Mouse (Mus musculus): ENCODE data around the gene Cyp46a1. TPM values are rescaled to one million over a fixed set of nuclear protein-coding genes. Genes with fewer than 3 reads are reported as not detected.

The Cyp46a1 gene
- polyA plus RNA-seq, 1 experiment: 1.8 TPM

DNA sequence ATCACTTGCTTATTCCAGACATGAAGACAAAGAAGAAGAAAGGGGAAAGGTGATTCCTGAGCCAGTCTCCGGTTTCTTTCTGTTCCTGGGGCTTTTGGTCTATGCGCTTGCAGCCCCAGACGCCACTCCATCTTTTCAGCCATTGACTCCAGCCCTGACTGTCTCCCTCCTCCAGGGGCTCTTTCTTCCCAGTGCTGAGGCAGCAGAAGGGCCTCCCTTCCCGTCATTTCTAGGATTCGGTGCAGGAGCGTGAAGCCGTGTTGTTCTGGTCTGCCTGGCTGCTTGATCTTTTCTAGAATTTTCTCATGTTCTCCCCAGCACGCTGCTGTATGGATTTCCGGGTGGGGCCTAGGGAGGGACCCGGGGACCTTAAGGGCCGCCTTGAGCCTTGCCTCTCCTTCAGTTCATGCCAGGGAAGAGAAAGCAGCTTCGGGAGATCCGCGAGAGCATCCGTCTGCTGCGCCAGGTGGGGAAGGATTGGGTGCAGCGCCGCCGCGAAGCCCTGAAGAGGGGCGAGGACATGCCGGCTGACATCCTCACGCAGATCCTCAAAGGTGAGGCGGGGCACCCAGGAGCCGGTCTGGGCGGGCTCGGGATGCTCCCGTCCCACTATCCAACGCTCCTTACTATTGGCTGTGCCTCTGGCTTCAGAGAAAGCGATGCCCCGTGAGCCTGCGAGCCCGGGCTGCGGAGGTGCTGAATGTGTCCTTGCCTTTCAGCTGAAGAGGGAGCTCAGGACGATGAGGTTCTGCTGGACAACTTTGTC lies 18.4 kb downstream of the Cyp46a1 start:
- no peak overlapping the region for H3K27ac ChIP-seq (ENCODE audit: insufficient read depth, low read length)
- H3K4me3 ChIP-seq (ENCODE audit: insufficient read depth, low read length): 0 out of 2 replicates have a peak overlapping the region, but pooled peaks have one; percentile 6
- no peak for TF ChIP-seq POLR2A (IDR thresholded peaks at IDR 0.05; ENCODE audit: low read depth, low read length)
- TF ChIP-seq CTCF (IDR thresholded peaks at IDR 0.05; ENCODE audit: borderline replicate concordance, insufficient read depth, low read length): no peak
- no peaks in the 10 kb centered on the region; the same call in 1 of the 2 replicates for H3K4me1 ChIP-seq (ENCODE audit: control insufficient read depth, insufficient read depth, low read length)

DNA sequence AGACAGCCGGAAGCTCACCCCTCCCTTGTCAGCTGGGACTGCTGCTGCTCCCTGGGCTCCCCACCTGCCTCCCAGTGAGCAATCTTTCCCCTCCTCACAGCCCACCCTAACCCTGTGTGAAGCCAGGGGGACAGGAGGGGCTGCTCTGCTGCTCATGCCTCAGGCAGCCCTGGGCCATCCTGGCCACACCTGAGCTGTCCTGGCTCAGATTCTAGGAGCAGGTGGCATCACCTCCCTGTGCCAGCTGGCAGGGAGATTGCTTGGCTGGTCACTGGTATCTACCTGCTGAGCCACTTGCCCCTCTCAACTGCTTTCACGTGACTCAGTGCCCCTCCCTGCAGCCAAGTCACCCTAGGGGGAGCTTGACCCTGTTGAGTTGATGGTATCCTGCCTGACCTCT lies 20.1 kb downstream of the Cyp46a1 start:
- TF ChIP-seq POLR2A (IDR thresholded peaks at IDR 0.05; ENCODE audit: low read depth, low read length) (no peak), CTCF (IDR thresholded peaks at IDR 0.05; ENCODE audit: borderline replicate concordance, insufficient read depth, low read length) (no peak)
- Histone ChIP-seq H3K4me1 (ENCODE audit: control insufficient read depth, insufficient read depth, low read length) (no peaks in the 10 kb centered on the region), H3K27ac (ENCODE audit: insufficient read depth, low read length) (no peak overlapping the region), H3K4me3 (ENCODE audit: insufficient read depth, low read length) (no peak overlapping the region)

DNA sequence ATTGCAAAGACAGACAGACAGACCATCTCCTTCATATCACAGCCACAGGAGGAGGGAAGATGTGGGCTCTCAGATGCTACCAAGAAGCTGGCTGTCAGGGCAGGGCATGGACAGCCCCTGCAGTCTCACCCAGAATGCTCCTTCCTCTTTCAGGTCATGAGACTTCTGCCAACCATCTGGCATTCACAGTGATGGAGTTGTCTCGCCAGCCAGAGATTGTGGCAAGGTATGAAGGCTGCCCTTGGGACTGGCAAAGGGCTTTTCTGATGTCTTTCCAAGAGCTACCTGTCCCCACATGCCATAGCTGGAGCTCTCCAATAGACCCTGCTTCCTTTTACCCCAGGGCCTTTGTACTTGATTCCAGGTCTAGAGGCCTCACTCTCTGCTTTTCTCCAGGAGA lies 21.1 kb downstream of the Cyp46a1 start:
- Histone ChIP-seq H3K4me3 (ENCODE audit: insufficient read depth, low read length) (no peak overlapping the region), H3K4me1 (ENCODE audit: control insufficient read depth, insufficient read depth, low read length) (no peaks in the 10 kb centered on the region), H3K27ac (ENCODE audit: insufficient read depth, low read length) (no peak overlapping the region)
- TF ChIP-seq CTCF (IDR thresholded peaks at IDR 0.05; ENCODE audit: borderline replicate concordance, insufficient read depth, low read length) (no peak), POLR2A (IDR thresholded peaks at IDR 0.05; ENCODE audit: low read depth, low read length) (no peak)

DNA sequence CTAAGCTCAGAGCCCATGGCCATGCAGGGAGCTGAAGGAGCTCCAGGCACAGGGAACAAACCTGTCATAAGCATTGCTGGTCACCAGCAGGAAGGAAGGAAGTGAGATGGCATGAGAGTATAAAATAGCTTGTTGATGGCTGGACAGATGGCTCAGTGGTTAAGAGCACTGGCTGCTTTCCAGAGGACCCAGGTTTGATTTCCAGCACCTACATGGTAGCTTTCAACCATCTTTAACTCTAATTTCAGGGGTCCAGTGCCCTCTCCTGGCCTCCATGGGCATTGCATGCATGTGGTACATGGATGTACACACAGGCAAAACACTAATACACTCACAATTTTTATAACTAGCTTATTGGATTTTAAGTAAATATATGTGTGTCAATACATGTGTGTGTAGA lies 21.8 kb downstream of the Cyp46a1 start:
- TF ChIP-seq POLR2A (IDR thresholded peaks at IDR 0.05; ENCODE audit: low read depth, low read length): no peak
- no peak for TF ChIP-seq CTCF (IDR thresholded peaks at IDR 0.05; ENCODE audit: borderline replicate concordance, insufficient read depth, low read length)
- no peak overlapping the region for H3K4me3 ChIP-seq (ENCODE audit: insufficient read depth, low read length)
- no peaks in the 10 kb centered on the region for H3K4me1 ChIP-seq (ENCODE audit: control insufficient read depth, insufficient read depth, low read length)
- no peak overlapping the region for H3K27ac ChIP-seq (ENCODE audit: insufficient read depth, low read length)

DNA sequence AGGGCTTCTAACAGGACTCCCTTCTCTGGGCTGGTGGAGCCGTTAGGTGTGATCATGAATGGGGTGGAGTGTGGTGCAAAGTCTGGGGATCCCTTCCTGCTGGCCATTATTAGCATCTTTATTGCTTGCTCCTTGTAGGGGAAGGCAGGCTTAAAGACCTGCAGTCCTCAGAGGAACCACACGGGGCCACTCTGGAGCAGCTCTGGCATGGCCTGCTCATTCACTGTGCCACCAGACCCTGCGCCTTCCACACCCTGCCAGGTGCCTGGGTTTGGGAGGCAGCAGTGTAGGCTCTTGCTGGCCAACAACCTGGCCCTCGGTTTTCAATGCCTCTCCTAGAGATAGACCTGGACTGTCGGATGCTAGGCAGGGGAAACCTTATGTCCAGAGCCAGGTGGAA lies 29.6 kb downstream of the Cyp46a1 start:
- TF ChIP-seq CTCF (IDR thresholded peaks at IDR 0.05; ENCODE audit: borderline replicate concordance, insufficient read depth, low read length): peak; percentile 83
- TF ChIP-seq POLR2A (IDR thresholded peaks at IDR 0.05; ENCODE audit: low read depth, low read length): no peak
- no peak overlapping the region for H3K4me3 ChIP-seq (ENCODE audit: insufficient read depth, low read length)
- no peak overlapping the region for H3K27ac ChIP-seq (ENCODE audit: insufficient read depth, low read length)
- H3K4me1 ChIP-seq (ENCODE audit: control insufficient read depth, insufficient read depth, low read length): no peaks in the 10 kb centered on the region

DNA sequence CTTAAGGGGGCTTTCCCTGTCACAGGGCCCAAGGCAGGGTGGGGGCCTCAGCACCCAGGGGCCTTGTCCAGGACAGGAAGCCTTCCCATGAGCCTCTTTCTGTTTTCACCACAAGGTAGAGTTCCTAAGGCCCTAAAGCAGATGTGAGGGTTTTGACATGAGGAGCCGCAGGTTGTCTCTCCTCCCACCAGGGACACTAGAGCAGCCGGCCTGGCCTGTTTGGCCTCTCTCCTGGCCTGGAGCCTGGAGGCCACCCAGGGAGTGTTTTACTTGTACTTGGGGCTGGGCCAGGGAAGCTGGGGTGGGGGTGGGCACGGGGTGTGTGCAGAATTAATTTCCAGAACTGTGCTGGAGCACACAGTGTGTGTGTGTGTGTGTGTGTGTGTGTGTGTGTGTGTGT lies 31.2 kb downstream of the Cyp46a1 start:
- no peak overlapping the region for H3K27ac ChIP-seq (ENCODE audit: insufficient read depth, low read length)
- TF ChIP-seq CTCF (IDR thresholded peaks at IDR 0.05; ENCODE audit: borderline replicate concordance, insufficient read depth, low read length): no peak
- no peak for TF ChIP-seq POLR2A (IDR thresholded peaks at IDR 0.05; ENCODE audit: low read depth, low read length)

DNA sequence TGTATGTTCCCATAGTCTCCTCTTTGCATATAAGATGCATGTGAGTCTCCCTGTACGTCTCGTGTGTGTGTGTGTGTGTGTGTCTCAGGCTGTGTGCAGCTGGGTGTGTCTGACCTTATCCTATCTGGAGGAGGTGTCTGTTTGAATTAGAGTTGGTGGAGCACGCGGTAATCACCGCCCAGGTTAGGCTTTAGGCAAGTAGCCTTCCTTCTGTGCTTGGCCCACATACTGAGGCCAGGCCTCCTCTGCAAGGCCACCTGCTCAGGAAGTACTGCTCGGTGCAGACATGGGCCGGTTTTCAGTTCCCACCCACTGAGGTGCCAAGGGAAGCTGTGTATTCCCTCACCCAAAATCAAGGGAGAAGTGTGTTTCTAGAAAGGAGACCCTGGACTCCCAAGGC lies 31.7 kb downstream of the Cyp46a1 start:
- H3K27ac ChIP-seq (ENCODE audit: insufficient read depth, low read length): no peak overlapping the region
- no peak overlapping the region for H3K4me3 ChIP-seq (ENCODE audit: insufficient read depth, low read length)
- peaks cover 6% of the 10 kb centered on the region for H3K4me1 ChIP-seq (ENCODE audit: control insufficient read depth, insufficient read depth, low read length)
- TF ChIP-seq CTCF (IDR thresholded peaks at IDR 0.05; ENCODE audit: borderline replicate concordance, insufficient read depth, low read length): no peak
- no peak for TF ChIP-seq POLR2A (IDR thresholded peaks at IDR 0.05; ENCODE audit: low read depth, low read length)

More for the DNA sequence above, 31.2 kb downstream of the Cyp46a1 start:
- peaks cover 1% of the 10 kb centered on the region for H3K4me1 ChIP-seq (ENCODE audit: control insufficient read depth, insufficient read depth, low read length)
- no peak overlapping the region for H3K4me3 ChIP-seq (ENCODE audit: insufficient read depth, low read length)

DNA sequence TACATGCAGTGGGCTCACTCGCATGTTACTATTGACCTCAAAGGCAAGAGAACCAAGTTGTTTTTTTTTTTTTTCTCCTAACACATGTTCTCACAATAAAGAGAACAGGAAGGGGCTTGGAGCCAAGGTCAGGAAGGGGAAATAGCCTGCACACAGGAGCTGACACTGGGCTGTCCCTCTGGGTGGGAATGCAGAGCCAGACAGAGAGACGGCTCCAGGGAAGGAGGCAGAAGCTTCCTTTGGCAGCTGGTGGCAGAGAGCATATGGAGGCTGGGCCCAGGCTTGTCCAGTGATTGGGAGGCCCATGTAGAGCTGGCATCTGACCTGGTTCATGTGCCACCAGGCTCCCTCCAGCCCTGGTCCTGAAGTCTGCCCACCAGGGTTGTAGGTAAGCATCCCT lies 33.7 kb downstream of the Cyp46a1 start:
- Histone ChIP-seq H3K27ac (ENCODE audit: insufficient read depth, low read length) (no peak overlapping the region), H3K4me3 (ENCODE audit: insufficient read depth, low read length) (no peak overlapping the region), H3K4me1 (ENCODE audit: control insufficient read depth, insufficient read depth, low read length) (peaks cover 6% of the 10 kb centered on the region)
- TF ChIP-seq CTCF (IDR thresholded peaks at IDR 0.05; ENCODE audit: borderline replicate concordance, insufficient read depth, low read length) (no peak), POLR2A (IDR thresholded peaks at IDR 0.05; ENCODE audit: low read depth, low read length) (no peak)

DNA sequence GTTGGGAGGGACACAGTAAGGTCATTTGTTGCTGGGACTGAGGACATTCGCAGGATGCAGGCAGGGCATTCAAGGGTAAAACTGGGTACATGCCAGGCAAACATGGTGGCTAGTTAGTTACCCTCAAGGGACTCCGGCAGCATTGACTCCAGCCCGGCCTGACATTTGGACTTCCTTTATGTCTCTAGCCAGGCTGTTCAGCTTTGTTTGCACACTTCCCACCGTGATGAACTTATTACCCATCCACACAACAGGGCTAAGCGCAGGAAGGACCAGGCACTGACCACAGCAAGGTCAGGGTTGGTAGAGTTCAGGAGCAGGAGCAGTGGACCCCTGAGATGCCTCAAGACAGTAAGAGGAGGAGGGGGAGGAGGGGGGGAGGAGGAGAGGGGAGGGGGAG lies 34.7 kb downstream of the Cyp46a1 start:
- Histone ChIP-seq H3K27ac (ENCODE audit: insufficient read depth, low read length) (no peak overlapping the region), H3K4me3 (ENCODE audit: insufficient read depth, low read length) (no peak overlapping the region), H3K4me1 (ENCODE audit: control insufficient read depth, insufficient read depth, low read length) (peaks cover 6% of the 10 kb centered on the region)
- TF ChIP-seq CTCF (IDR thresholded peaks at IDR 0.05; ENCODE audit: borderline replicate concordance, insufficient read depth, low read length): no peak
- no peak for TF ChIP-seq POLR2A (IDR thresholded peaks at IDR 0.05; ENCODE audit: low read depth, low read length)

DNA sequence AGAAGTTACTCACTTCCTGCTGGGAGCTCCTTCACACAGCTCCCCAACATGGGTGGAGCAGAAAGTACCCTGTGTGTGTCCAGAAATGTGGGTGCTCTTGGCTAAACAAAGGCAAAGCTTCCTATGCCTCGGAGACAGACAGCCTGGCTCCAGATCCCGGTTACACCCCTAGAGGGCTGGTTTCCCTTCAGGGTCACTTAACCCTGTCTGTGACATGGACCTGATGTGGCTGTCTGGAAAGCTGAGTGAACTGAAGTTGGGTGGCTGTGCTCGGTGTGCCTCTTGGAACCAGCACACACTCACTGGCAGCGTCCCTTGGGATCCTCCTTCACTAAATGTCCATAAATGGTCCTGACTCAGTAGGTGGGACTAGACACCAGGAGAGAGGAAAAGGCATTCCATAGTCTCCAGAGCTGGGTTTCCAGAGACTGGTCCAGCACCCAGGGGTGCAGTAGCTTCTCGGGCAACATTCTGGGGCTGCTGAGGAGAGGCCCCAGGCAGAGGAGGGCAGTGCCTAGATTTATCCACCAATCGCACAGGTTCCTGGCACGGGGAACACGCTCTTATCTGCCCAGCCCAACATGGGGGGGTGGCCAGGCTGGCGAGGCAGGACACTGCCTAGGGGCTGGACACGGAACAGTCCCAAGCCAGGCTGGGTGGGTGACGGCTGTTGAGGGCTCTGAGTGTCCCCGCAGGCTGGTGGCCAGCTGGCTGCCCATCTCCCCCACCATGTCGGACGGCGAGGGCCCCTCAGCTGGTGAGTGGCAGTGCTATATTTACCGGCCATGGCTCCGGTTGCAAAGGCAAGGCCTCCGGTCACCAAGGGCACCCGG lies 36.6 kb downstream of the Cyp46a1 start, which contains the start of gene Eml1:
Eml1 (plus strand) TSS at position 362 of the 833 bp plus-strand sequence.
- TF ChIP-seq CTCF (IDR thresholded peaks at IDR 0.05; ENCODE audit: borderline replicate concordance, insufficient read depth, low read length) (no peak), POLR2A (IDR thresholded peaks at IDR 0.05; ENCODE audit: low read depth, low read length) (no peak)
- no peak within 1 kb of the TSS for H3K4me3 ChIP-seq (ENCODE audit: insufficient read depth, low read length)
- H3K27ac ChIP-seq (ENCODE audit: insufficient read depth, low read length): peak within 1 kb of the TSS; percentile 3; the same call in 1 of the 2 replicates
- peaks cover 6% of the 10 kb centered on the region for H3K4me1 ChIP-seq (ENCODE audit: control insufficient read depth, insufficient read depth, low read length)

Data from embryonic fibroblast, embryonic 13.5 days (primary cell).